ENCODE assay signal across 18 mouse cellular contexts in the genomic region with DNA sequence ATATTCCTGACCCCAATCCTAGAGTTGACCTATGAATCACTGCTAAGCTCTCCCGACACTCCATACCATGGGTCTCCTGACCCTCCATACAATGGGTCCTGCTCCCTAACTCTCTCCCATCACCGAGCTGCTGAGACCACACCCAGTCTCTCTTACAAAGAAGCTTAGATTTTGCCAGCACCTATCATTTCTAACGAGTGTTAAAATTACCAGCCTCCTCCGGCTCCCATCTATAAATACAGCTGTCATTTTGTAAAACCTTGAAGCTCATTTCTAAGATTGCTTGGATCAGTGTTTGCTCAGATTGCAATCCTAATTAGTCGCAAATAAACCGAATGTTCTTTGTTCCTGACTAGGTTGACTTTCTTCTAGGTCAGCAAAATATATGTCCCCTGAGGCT.
"Had no signal": no experiment of that assay in that cellular context is flagged by ENCODE, and none has a peak within 500 bp of the region (broad histone marks: within the 10 kb centered on the region; RNA-seq: fewer than 3 reads in every experiment).

No protein-coding gene starts in this region.

- ATAC-seq: intestine, embryonic 16.5 days; midbrain, embryonic 15.5 days had no signal

- H3K4me3 ChIP-seq: liver, embryonic 13.5 days; midbrain, embryonic 15.5 days; neural tube, embryonic 12.5 days; neural tube, embryonic 15.5 days; stomach, embryonic 15.5 days had no signal

- H3K4me1 ChIP-seq: liver, embryonic 13.5 days; neural tube, embryonic 12.5 days; neural tube, embryonic 15.5 days; stomach, embryonic 15.5 days had no signal

- DNase-seq: kidney, adult 18-20 months; kidney, adult 9 months; kidney, postnatal 14 days; kidney, postnatal 4 days; layer of hippocampus, postnatal 36 days; liver, embryonic 13.5 days; lung, adult 2 months; lung, postnatal 14 days; lung, postnatal 4 days; spleen, adult 18-20 months; thymus, adult 18-20 months; thymus, postnatal 36 days had no signal

- H3K27me3 ChIP-seq: liver, embryonic 13.5 days; midbrain, embryonic 15.5 days; neural tube, embryonic 12.5 days; neural tube, embryonic 15.5 days; stomach, embryonic 15.5 days had no signal

- H3K4me2 ChIP-seq: liver, embryonic 13.5 days; midbrain, embryonic 11.5 days; midbrain, embryonic 15.5 days; neural tube, embryonic 12.5 days; neural tube, embryonic 15.5 days; stomach, embryonic 15.5 days had no signal

- H3K27ac ChIP-seq: liver, embryonic 13.5 days; midbrain, embryonic 15.5 days; neural tube, embryonic 12.5 days; neural tube, embryonic 15.5 days; stomach, embryonic 15.5 days had no signal

- H3K36me3 ChIP-seq: liver, embryonic 13.5 days; midbrain, embryonic 15.5 days; neural tube, embryonic 12.5 days; neural tube, embryonic 15.5 days; stomach, embryonic 15.5 days had no signal

- H3K9ac ChIP-seq: liver, embryonic 13.5 days; midbrain, embryonic 15.5 days; neural tube, embryonic 12.5 days; neural tube, embryonic 15.5 days; stomach, embryonic 15.5 days had no signal

- H3K9me3 ChIP-seq: liver, embryonic 13.5 days; midbrain, embryonic 15.5 days; neural tube, embryonic 12.5 days; neural tube, embryonic 15.5 days; stomach, embryonic 15.5 days had no signal
